Mouse (Mus musculus) brain, embryonic 14.5 days (tissue): Measurements from ENCODE around the gene Ubox5.

Experiments
- CTCF ChIP-seq: fragments of 200-500 bp; IDR thresholded peaks from 2 replicates; pipeline ENCODE4 v1.5.1; 2012; ENCODE audit warnings: inconsistent platforms, mild to moderate bottlenecking, moderate library complexity, borderline replicate concordance; ENCODE audit not compliant: insufficient read depth, insufficient read length; ENCODE audit errors: extremely low read depth
- POLR2A ChIP-seq: fragments of 200-500 bp; IDR thresholded peaks from 2 replicates; pipeline ENCODE4 v1.6.1; 2012; ENCODE audit warnings: mild to moderate bottlenecking, inconsistent platforms, borderline replicate concordance; ENCODE audit not compliant: poor library complexity, insufficient read depth, insufficient read length, severe bottlenecking; ENCODE audit errors: extremely low read depth

DNA sequence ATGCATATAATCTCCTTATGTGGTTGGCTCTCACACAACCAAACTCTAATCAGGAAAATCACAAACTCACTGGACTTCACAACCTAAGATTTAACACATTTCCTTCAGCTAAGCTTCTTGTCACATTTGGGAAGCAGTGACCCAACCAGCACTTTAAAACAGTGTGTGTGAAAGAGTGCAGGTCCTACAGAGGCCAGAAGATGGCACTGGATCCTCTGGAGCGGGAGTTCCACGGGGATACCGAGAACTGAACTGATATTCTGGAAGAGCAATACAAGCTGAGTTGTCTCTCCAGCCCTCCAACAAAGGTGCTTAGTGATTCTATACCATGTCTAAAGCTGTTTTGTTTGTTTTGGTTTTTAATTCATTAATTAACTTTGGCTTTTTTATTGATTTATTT is 16.7 kb downstream of the Ubox5 start:
- TF ChIP-seq CTCF (peak; percentile 51; the same call in 1 of the 2 replicates), POLR2A (no peak)
